Mouse (Mus musculus) liver, embryonic 14.5 days (tissue): ENCODE measurements around the gene Mgp. TPM values are rescaled to one million over a fixed set of nuclear protein-coding genes. Genes with fewer than 3 reads are reported as not detected.

Source experiments
- ATAC-seq: fragments of 200-750 bp; cut with Nextera tagmentation; 2 replicates; pipeline ENCODE4 v1.8.0; 2017; ENCODE audit warnings: moderate number of reproducible peaks, mild to moderate bottlenecking, moderate library complexity; ENCODE audit not compliant: insufficient read depth
- DNase-seq, 3 experiments: peaks; one replicate each; pipeline ENCODE4 v3.0.0-alpha.2; 2012 to 2013; ENCODE audit warnings: low read depth in 3 of 3, low spot score in 3 of 3
- H3K27ac ChIP-seq: fragments of 300-500 bp; sonication (generic); 2 replicates; pipeline ENCODE4 v1.5.1; 2014; ENCODE audit warnings: moderate library complexity, mild to moderate bottlenecking, control low read depth, inconsistent platforms
- H3K27me3 ChIP-seq: fragments of 300-500 bp; sonication (generic); 2 replicates; pipeline ENCODE4 v1.6.1; 2014; ENCODE audit warnings: mild to moderate bottlenecking, low read length, moderate library complexity; ENCODE audit not compliant: control insufficient read depth, insufficient read depth
- H3K36me3 ChIP-seq: fragments of 300-500 bp; sonication (generic); replicated peaks from 2 replicates; pipeline ENCODE4 v1.6.1; 2014; ENCODE audit warnings: low read depth; ENCODE audit not compliant: control insufficient read depth, insufficient read depth
- H3K4me1 ChIP-seq, 2 experiments: fragments of 200-500 bp in 1 of 2; fragments of 300-500 bp in 1 of 2; sonication (generic) in 1 of 2; replicated peaks; 2 replicates each; pipeline ENCODE4 v1.6.1; 2012 to 2014; ENCODE audit warnings: antibody characterized with exemption in 1 of 2, inconsistent platforms in 1 of 2, low read length in 1 of 2; ENCODE audit not compliant: control insufficient read depth in 2 of 2, insufficient read depth in 2 of 2
- H3K4me2 ChIP-seq: fragments of 300-500 bp; sonication (generic); 2 replicates; pipeline ENCODE4 v1.6.1; 2014; ENCODE audit warnings: low read depth, mild to moderate bottlenecking, control low read depth, moderate library complexity
- H3K4me3 ChIP-seq, 2 experiments: fragments of 200-500 bp in 1 of 2; fragments of 300-500 bp in 1 of 2; sonication (generic) in 1 of 2; 2 replicates each; pipeline ENCODE4 v1.5.1; 2012 to 2014; ENCODE audit warnings: low read depth in 2 of 2, low read length in 2 of 2, mild to moderate bottlenecking in 2 of 2, control low read depth in 1 of 2, inconsistent platforms in 1 of 2, moderate library complexity in 1 of 2; ENCODE audit not compliant: insufficient read depth in 1 of 2
- H3K9ac ChIP-seq: fragments of 300-500 bp; sonication (generic); replicated peaks from 2 replicates; pipeline ENCODE4 v1.6.1; 2014; ENCODE audit warnings: mild to moderate bottlenecking, control low read depth, moderate library complexity
- H3K9me3 ChIP-seq: fragments of 300-500 bp; sonication (generic); 2 replicates; pipeline ENCODE4 v1.6.1; 2016; ENCODE audit warnings: low read length, mixed read lengths; ENCODE audit not compliant: control insufficient read depth
- CTCF ChIP-seq: IDR thresholded peaks from 2 replicates; pipeline ENCODE4 v1.5.1; 2016; ENCODE audit warnings: antibody characterized with exemption, low read depth, control low read depth
- EP300 ChIP-seq: IDR thresholded peaks from 2 replicates; pipeline ENCODE4 v1.6.1; 2016; ENCODE audit warnings: antibody characterized with exemption, low read depth
- WGBS: fragments of 180-500 bp; shearing (Covaris S2); extraction: QIAGEN DNeasy Blood & Tissue Kit; methylation state at CpG from one replicate; pipeline ENCODE4 v1.1.7; 2014; ENCODE audit not compliant: insufficient replicate concordance; 5-methylcytosine and 5-hydroxymethylcytosine counted together
- polyA plus RNA-seq, 2 experiments: library from polyadenylated mRNA; depleted of rRNA in 1 of 2; stranded (reverse) in 1 of 2; unstranded in 1 of 2; fragments of >200 nt; fragmentation: Nextera tagmentation in 1 of 2; extraction: Ambion mirVana in 1 of 2; gene quantifications; 2 replicates each; pipeline versions ENCODE4 v1.2.1 to v1.2.3; 2012 to 2014

Gene Mgp
- polyA plus RNA-seq, 2 experiments = 0.96 to 1.6 TPM

DNA sequence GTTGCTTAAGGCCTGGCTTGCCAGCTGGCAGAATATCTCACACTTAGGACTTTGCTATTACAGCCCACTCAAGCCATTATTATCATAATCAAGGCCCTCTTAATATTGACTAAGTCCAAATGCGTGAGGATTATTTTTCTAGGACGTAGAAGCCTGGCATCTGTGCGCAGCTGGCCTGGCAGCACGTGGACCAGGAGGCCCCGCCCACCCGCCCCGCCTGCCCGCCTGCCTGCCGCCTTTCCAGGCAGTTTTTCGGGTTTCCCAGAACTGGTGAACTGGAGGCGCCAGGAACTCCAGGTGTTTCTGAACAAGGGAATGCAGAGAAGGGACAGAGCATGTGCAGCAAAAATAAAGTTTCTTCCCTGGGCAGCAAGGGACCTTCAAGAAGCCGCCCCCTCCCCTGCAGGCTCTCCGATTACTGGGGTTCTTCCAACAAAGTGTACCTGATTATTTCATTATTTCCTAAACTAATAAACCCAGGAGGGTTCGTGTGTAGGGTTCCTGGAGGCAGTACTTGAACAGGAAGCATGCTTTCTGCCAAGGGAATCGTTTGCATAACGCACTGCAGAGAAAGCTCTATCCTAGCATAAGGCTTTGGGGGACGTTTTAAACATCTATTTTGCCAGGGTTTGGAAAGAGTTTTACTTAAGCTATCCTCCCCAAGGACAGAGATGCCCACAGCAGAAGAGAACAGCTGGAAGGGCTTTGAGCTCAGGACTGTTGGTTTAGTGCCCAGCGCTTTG is 37.9 kb upstream of the Mgp start:
- Histone ChIP-seq H3K36me3 (no peaks in the 10 kb centered on the region), H3K9ac (no peak overlapping the region), H3K4me3 (no peak overlapping the region), H3K4me1 (no peaks in the 10 kb centered on the region), H3K4me2 (peak overlapping the region; percentile 33), H3K27me3 (no peaks in the 10 kb centered on the region), H3K9me3 (no peaks in the 10 kb centered on the region), H3K27ac (no peak overlapping the region)
- DNase-seq = no peak
- no peak for TF ChIP-seq CTCF
- no peak for TF ChIP-seq EP300
- ATAC-seq = no peak
- WGBS = 30% methylated on average over 18 of the region's 18 CpGs

DNA sequence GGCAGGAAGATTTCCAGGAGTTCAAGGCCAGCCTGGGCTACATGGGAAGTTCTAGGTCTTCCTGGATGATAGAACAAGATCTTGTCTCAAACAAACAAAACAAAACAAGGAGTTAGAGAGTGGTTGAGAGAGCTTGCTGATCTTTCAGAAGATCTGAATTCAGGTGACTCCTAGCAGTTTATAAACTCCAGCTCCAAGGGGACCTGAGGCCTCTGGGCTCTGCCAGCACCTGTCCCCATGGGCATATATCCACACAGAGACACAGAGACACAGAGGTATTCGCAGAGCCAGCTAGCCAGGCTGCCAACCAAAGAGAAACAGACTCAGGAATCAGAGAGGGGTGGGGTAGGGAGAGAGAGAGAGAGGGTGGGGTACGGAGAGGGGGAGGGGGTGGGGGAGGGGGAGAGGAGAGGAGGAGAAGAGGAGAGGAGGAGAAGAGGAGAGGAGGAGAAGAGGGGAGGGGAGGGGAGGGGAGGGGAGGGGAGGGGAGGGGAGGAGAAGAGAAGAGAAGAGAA is 37.2 kb upstream of the Mgp start:
- Histone ChIP-seq H3K9ac (no peak overlapping the region), H3K27ac (no peak overlapping the region), H3K36me3 (no peaks in the 10 kb centered on the region), H3K4me1 (no peaks in the 10 kb centered on the region), H3K4me3 (no peak overlapping the region), H3K9me3 (no peaks in the 10 kb centered on the region), H3K27me3 (no peaks in the 10 kb centered on the region), H3K4me2 (no peak overlapping the region)
- ATAC-seq (no peak), DNase-seq (no peak)
- no peak for TF ChIP-seq CTCF
- TF ChIP-seq EP300 = no peak
- WGBS = 88% methylated on average over 1 of the region's 2 CpGs

DNA sequence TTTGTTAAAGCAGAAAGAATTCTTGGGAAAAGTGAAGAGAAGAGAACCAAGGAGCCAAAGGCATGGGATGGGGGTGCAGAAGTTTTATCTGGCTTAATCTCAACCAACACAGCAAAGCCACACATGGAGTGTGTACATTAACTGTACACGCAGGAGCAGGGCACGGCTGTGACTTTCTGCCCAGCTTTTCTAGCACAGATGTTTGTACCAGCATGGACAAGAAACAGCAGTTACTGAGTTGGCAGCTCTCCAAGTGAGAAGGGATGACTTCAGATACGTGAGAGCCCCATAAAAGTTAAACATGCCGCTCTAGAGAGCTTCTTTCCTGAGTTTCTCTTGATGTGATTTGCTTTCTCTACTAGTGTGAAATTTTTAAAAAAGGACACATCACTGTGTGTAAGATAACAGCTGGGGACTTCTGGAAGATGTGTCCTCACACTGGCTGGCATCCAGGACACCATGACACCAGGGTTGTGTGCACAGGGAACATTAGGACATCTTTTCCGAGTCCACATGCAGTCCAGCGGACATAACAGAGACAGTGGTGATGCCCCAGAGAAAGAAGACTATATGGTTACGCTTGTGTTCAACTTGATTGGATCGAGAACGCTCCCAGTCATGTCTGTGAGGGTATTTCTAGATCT is 34.7 kb upstream of the Mgp start:
- TF ChIP-seq CTCF (no peak), EP300 (no peak)
- no peak for DNase-seq
- Histone ChIP-seq H3K36me3 (no peaks in the 10 kb centered on the region), H3K4me3 (no peak overlapping the region), H3K4me2 (no peak overlapping the region), H3K9ac (no peak overlapping the region), H3K9me3 (no peaks in the 10 kb centered on the region), H3K27me3 (no peaks in the 10 kb centered on the region), H3K27ac (no peak overlapping the region), H3K4me1 (no peaks in the 10 kb centered on the region)
- no peak for ATAC-seq
- 64% methylated on average over 9 of the region's 9 CpGs for WGBS

DNA sequence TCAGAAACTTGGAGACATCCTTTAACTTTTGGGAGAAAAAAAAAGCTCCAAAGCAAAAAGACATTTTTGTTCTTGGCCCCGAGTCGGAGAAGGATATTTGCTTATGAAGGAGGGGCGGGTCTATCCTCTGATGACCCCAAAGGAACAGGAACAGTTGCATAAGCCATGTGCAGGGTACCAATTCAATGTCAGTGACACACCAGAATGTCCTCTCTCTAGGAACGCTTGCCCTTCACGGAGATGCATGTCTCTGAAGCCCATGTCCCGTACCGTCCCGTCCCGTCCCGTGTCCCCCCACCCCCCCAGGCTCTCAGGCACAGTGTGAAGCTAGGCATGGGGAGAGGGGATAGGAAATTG is 31.3 kb upstream of the Mgp start:
- DNase-seq = no peak
- Histone ChIP-seq H3K27ac (no peak overlapping the region), H3K36me3 (no peaks in the 10 kb centered on the region), H3K4me1 (0 out of 4 replicates have a peak, but pooled peaks cover 0 to 2% of the 10 kb centered on the region in 2 experiments), H3K9me3 (no peaks in the 10 kb centered on the region), H3K4me3 (no peak overlapping the region), H3K4me2 (no peak overlapping the region), H3K27me3 (no peaks in the 10 kb centered on the region), H3K9ac (no peak overlapping the region)
- TF ChIP-seq EP300 (no peak), CTCF (no peak)
- WGBS = 69% methylated on average over 10 of the region's 10 CpGs
- no peak for ATAC-seq

DNA sequence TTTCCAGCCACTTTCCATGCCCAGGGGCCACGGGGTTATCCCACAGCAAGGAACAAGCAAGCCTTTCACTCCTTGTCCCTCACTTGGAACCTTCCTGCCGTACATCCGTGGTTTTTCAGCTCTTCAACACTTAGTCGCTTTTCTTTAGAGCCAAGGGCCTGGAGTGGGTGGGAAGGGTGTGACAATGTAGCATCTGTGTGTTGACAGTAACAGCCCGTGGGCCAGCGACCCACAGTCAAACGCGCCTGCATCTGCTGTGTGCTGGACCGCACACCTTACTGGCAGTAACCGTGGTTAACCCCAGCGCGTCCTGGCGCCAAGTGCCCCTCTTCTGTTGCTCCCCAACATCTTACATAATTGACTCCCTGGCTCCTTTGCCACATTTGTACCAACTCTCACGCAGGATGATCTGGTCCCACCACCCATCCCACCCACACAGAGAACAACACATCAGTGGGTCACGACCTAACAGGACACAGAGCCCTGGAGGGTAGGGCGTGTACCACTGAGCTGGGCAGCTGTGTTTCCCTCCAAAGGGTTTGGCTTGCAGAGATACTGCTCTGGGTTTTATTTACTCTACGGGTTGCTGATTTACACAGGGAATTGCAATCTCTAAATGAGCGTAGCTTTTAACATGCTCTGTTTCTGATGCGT is 30.8 kb upstream of the Mgp start:
- H3K4me3 ChIP-seq = no peak overlapping the region
- H3K27me3 ChIP-seq = no peaks in the 10 kb centered on the region
- DNase-seq = no peak
- H3K36me3 ChIP-seq = no peaks in the 10 kb centered on the region
- H3K4me1 ChIP-seq = 0 out of 4 replicates have a peak, but pooled peaks cover 0 to 2% of the 10 kb centered on the region in 2 experiments
- H3K9ac ChIP-seq = no peak overlapping the region
- H3K27ac ChIP-seq = no peak overlapping the region
- ATAC-seq = no peak
- no peaks in the 10 kb centered on the region for H3K9me3 ChIP-seq
- TF ChIP-seq CTCF (no peak), EP300 (no peak)
- no peak overlapping the region for H3K4me2 ChIP-seq
- 68% methylated on average over 19 of the region's 19 CpGs for WGBS
